Mouse (Mus musculus): Measurements from ENCODE around the gene Map2k5.
A peak's percentile ranks its signal among the peaks of the same experiment; 100 is the strongest.

Map2k5 gene

DNA sequence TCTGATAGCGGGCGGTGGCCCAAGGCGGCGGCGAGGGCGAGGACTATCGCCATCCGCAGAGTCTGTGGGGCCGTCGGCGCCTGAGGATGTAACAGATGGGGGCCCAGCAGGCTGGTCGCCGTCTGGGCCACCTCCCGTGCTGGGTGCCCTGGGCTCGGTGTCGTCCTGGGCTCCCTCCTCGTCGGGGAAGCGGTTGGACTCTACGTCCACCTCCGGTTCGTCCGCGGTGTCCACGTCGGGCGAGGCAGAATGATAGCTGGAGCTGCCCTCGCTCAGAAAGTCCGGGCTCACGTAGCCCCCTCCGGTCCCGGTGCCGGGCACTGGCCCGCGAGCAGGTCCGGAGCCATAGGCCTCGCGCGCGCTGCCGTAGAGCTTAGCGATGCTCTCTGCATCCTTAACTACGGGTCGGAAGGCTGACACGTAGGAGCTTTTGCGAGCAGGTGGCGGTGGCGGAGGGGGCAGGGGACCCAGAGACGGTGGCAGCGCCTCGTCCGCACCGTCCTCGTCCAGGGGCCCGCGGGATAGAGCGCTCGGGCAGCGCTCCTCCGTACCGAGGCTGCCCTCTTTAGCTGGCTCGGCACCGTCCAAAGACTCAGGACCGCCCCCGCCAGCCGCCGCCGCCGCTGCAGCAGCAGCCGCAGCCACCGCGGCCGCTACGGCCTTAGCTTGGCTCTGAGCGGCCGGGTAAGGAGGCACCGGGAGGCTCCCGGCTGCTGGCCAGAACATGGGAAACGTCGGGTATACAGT, 233.0 kb downstream of the Map2k5 start:
- DNase-seq = no peak

DNA sequence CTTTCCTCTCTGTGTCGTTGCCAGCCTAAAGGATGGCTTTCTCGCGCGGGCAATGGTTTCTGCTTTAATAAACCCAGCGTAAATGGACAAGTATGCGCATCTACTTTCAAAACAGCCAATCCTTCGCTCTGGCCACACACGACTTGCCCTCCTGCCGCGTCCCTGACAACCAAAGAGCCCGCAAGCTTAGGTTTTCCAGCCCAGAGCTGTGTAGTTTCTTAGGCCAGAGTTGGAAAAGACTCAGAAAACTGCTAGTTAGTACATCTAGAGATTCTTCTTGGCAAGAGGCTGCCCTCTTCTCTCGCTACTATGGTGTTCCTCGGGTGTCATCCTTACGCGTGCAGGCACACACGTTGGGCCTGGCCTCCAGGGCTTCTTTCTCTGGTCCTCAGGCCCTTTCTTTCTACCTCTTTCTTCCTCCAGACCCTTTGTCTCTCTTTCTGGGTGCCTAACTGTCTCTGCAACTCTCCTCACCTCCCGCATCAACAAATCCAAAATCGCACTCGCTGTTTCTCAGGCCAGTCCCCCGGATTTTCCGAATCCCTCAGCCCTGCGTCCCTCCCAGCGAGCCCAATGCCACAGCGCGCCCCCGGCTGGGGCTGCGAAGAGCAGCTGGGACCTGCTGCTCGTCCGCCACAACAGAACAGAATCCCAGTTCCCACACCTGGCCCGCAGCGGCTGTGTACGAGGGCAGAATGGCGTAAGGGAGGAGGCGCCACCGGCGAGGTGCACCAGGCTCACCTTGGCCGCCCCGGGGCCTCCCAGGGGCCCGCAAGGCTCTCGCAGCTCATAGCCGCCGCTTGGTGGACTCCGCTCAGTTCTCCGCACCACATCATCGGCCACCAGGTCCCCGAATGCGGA, 233.8 kb downstream of the Map2k5 start:
- DNase-seq = no peak

DNA sequence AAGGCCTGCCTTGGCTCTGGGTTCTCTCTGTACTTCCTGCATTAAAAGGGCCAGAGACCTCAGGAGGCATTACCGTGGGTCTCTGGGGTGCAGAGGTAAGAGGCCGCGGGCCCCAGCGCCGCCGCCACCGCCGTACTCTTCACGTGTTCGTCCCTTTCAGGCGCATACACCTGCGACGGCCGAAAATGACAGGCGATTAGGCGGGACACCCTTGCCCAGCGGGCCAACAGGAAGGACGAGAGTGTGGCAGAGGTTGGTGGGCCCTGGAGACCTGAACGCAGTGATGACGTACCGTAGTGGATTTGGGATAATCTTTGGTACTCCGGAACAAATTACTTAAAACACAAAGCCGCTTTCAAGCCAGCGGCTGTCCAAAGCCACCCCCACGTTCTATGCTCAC, 234.5 kb downstream of the Map2k5 start:
- DNase-seq = no peak

DNA sequence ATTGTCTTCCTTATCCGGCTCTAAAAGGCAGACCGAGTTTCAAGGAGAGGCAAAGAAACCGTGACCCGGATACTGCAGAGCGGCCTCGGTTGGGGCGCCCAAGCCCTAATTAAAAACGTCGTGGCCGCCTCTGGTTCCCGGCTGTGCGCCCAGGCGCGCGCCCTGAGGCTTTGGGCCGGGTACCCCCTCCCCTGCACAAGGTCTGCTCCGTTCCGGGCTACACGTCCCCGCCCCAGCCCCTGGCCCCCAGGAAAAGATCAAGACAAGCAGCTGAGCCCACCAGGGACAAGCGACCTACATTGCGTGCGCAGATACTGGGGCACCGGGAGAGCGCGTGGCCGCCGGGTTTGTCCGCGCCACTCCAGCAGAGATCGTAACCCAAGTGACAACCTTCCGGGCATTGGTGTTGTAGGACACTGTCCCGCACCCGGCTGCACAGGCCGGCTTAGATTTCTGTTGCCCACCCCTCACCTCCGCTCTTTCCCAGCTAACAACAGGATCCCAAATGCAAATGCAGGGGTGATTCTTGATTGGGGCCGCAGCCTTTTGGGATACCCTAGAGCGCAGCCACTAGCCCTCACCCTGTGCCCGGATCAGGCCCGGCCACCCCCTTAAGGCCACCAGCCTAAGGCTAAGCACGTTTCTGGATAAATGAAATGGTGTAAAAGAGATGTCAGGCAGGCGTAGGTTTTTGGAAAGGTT, 235.2 kb downstream of the Map2k5 start:
- no peak for DNase-seq

DNA sequence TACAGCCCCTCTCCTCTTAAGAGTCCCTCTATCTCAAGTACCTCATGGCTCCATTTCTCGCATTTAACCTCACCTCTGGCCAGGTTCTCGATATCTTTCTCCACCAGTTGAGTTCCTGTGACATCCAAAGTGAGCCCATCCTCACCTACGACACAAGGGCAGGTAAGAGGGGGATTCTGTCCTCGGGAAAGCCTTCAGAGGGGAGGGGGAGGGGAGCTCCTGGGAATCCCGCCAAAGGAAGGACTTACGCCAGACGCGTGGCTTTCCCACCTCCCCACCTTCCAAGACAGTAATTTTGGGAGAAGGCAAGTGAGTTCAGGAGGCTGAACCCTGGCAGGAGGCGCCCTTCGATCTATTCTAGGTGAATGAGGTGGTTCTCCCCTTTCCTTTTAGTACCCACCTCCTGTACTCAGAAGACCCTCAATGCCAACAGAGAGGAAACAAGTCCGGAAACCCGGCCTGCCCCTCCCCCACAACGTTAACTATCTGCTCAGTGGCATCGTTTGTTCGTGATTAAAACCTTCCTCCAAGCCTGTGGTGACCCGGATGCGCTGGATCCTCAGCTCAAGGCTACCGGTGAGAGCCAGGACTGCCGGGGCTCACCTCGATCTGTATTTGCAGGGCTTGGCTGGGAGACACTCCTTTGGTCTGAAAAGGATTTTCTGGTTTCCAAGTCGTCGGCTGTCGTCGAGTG, 235.9 kb downstream of the Map2k5 start:
- no peak for DNase-seq

DNA sequence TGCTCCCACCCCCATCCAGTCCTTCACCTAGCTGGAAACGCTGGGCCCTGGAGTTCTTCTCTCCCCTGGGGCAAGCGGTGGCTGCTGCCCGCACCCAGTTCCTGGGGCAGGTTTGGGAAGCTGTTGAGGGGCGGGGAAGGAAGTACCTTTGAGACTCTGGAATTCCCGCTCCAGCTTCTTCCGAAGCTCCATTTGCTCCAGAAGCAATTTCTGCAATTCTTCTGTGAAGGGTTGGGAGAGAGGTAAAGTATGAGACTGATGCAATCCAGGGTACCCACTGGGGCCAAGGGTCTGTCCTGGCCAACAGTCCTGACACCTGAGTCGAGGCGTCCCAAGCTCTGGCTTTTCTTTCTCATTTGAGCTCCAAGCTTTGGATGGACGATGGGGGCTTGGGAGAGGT, 237.5 kb downstream of the Map2k5 start:
- DNase-seq = no peak

DNA sequence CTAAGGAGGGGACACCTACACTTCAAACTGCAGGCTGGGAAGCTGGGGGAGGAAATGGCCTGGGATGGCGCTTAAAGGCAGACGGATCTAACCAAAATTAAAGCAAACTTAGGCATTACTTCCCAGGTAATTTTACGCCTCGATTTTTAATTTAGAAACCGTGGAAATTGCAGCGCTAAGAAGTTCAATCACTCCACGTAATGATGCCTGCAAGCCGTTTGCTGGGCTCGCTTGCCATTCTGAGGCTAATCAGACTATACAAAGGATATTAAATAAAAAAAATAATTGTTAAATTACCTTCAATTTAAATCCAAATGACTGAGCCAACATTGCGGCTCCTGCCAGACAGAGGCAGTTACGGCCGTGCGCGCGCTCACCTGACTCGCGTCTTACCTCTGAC, 238.0 kb downstream of the Map2k5 start:
- no peak for DNase-seq

DNA sequence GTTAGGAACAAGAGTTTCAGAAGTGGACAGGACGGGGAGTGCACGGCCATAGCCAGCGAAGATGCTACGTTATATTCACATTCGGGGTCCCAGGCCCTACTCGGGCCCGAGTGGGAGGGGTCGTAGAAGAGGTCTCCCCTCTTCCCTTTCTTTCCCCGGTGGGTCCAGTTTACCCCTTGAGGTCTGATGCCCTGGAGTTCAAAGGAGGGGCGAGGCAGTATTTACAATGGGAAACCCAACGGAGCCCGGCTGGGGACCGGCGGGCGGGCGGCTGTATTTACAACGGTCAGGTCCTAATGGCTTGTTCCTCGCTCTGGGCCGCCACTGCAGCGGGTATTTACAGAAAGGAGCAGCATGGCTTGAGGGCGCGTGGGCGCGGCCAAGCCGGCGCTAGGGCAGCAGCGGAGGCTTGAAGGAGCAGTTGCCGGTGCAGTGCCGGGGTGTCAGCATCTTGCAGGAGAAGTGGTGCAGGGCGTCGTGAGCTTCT, 239.2 kb downstream of the Map2k5 start:
- DNase-seq = peak in 1 of 2 experiments; percentile 9

DNA sequence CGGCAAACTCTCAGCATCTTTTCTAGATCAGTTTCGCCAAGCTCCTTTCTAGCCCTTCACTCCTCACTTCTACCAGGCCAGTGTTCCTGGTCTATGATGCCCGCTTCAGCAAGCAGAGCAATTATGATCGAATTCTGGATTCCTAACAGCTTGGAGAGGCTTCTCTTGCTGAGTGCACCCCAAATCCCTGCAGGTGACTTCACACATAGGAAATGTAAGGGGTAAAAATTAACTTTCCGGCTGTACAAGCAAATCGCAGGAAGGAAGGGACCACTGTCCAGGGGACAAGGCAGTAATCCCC, 240.1 kb downstream of the Map2k5 start:
- DNase-seq = no peak

DNA sequence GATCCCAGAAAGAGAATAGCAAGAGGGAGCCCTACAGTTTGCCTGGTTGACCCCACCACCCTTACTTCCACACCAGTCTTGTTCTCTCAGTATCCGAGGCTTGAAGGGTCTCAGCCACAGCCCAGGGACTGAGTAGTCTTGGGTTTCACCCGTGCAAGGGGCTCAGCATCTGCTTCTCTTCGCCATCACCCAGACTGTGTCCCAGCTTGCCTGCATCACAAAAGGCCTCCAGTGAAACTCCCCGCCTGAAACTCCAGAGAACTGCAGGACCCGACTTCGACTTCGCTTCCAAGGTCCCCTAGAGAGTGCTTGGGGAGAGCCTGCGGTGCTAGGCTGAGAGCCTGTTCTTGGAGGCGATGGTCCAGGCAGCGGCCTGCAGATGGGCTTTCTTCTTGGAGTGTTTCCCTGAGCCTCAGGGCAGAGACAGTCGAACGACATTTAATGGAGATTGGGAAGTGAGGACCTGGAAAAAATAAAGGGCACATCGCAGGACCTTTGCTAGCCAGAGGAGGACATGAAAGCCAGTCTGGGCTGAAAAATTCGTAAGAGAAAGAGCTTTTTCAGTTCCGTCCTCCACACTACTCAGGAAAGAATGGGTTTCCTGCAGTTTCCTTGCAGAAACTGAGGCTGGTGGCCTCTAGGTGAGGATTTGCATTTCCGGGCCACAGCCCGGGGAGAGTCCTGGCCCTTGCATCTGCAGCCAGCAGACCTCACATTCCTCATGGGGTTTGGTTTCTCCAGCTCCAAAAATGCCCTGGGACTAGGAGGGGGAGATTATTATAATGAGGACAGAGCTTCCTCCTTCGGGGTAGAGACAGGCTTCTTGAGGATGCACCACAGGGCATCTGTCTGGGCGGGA, 240.7 kb downstream of the Map2k5 start:
- DNase-seq = no peak

DNA sequence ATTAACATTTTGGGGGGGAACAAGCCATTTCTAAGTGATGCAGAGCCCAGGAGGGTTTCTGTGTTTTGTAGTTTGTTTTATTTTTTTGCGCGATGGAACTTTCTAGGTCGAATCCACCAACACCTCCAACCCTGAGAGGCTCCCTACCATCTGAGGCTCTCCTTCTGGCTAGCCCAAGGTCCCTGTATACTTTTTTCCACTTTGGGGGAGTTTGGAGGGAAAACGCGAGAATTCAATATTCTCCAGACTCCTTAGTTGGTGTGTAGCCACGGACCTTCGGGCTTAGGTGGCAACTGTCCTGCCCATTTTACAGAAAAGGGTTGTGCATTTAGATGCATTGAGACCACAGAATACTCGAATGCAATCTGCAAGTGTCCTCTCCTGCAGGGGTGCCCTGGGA, 241.5 kb downstream of the Map2k5 start:
- DNase-seq = no peak

DNA sequence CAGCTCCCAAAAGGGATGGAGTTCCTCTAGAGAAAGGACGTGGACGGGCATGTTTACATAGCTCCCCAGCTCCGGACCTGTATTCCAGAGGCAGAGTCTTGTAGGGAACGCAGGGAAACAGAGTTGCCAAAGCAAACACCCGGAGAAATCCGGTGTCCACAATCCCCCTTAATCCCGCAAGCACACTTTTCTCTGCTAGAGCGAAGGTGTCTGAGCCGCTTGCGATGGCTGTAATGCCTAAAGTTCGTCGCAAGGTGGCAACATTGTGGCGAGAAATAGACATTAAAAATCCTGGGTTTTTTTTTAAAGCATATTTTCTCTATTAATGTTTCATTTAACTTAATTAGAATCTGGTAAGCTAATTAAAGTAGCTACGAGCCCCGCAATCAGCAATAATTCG, 241.9 kb downstream of the Map2k5 start:
- DNase-seq = peak; percentile 47 to 52

DNA sequence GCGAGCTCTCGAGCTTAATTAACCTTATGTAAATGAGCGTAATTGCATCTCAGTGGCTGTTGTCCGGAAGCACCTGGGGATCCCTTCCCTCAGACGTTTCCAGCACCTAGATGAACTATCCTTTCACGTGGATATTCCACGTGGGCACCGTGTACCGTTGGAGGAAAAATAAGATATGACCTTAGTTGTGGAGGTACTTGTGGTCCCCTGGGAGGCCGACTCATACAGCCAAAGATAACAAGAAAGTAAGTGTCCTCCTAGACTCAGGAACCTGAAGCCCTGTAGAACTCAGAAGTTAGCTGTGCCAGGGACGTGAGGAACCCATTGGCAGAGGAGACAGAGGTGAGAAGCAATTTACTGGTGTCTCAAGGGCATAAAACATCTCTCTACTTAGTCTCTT, 242.3 kb downstream of the Map2k5 start:
- DNase-seq = no peak

DNA sequence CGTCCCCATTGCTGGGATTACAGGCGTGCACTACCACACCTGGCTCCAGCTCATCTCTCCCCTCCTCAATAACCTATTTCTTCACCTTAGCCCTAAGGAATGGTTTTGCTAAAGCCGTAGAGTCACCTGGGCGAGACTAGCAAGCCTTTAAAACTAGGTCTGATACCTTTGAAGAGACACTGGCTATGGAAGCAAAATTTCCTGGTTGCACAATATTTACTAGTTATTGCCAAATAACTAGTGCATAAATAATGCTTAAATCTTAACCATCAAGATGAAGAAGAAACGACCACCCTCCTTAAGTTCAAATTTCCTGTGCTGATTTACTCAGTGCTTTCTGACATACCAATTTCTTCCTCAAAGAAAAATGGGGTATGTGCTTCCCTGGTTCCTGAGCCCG, 244.0 kb downstream of the Map2k5 start:
- DNase-seq = no peak

DNA sequence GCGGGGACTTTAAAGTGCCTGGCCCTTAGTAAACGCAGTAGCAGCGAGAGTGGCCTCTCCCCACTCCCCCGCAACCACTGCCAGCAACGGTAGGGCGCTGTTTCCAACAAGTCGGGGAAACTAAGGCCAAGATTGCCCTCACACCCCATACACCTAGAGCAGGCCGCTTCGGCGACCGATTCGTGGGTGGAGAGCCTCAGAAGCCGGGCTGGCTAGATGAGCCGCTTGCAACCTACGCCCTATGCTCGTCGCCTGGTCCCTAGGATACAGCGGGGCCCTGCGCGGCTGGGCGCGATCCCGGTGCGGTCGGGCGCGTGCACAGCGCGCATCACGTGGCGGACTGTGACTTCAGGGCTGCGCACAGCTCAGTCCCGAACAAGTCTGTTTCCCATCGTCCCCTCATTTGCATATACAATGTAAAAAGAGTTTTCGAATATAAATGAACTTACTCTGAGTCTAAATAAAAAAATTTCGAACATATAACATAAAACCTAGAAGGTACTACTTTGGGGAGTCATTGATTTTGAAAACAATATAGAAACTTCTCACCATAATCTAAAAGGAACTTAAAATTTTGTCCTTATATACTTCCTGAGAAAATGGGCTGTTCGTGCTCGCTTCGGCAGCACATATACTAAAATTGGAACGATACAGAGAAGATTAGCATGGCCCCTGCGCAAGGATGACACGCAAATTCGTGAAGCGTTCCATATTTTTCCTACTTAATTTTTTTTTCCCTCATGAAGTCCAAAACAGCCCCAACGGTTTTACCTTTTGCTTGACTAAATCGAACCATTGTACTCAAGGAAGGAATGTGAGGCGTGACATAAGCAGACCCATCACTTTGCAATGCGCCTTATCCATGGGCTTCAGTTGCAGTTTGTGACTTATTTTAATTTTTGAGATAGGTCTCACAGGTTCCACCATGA, 244.8 kb downstream of the Map2k5 start:
- peak; percentile 95 to 96 for DNase-seq

DNA sequence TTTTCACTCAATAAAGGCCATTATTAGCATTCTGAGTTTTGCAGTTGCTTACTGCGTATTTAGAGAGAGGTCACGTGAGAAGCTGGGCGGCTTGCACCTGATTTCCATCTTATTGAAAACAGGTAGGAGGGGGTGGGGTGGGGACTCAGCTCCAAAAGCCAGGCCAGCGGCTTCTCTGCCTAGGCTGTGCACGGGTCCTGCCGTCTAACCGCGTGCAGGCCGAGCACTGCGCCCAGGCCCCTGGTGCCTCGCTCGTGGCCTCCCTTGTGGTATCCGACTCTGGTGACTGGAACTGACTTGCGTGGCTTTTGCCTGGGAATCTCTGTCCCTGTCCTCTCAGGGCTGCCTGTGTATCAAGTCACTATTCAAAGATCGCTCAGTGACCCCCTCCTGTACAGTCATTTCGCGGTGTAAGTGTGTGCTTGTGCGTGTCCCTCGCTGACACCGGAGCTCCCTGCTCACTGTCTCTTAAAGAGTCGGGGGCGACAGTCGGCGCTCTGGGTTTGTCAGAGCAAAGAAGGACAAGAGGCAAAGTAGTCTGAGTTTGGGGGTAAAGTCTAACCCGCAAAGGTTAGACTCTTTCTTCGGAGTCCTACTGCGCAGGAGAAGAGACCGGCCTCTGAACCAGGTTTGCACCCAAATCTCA, 245.6 kb downstream of the Map2k5 start:
- DNase-seq = peak; percentile 39 to 46

DNA sequence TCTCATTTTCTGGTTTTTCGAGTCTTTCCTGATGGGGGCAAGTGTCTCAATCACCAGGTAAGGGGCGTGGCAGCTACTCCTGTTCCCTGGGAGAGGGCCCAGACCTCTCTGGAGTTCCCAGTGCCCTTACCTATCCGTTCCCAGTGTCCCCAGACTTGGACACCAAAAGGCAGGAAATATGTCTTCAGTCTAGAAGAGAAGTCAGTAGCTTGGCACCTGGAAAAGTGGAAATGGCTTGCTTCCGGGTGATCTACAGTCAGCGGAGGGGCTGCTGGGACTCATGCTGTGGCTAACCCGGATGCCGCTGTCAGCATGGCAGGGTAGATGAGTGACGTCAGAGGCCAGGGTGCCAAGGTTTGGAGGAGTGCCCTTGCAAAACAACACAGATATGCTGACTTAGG, 248.1 kb downstream of the Map2k5 start:
- peak; percentile 77 to 87 for DNase-seq

DNA sequence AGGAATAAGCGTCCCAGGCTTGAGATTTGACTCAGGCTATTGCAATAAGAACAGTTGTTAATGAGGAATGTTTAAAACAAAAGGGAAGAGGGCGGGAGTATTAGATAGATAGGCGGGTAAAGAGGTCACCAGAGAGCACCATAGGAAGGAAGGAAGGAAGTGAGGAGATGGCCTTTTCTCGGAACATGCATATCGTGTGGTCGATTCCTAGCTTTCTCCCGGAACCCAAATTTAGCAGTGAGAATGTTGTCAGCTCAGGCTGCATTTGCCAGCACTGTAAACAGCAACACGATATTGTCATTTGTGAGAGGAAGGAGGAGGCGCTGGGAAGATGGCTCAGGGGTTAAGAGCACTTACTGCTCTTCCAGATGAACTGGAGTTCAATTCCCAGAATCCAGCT, 253.2 kb downstream of the Map2k5 start:
- no peak for DNase-seq

DNA sequence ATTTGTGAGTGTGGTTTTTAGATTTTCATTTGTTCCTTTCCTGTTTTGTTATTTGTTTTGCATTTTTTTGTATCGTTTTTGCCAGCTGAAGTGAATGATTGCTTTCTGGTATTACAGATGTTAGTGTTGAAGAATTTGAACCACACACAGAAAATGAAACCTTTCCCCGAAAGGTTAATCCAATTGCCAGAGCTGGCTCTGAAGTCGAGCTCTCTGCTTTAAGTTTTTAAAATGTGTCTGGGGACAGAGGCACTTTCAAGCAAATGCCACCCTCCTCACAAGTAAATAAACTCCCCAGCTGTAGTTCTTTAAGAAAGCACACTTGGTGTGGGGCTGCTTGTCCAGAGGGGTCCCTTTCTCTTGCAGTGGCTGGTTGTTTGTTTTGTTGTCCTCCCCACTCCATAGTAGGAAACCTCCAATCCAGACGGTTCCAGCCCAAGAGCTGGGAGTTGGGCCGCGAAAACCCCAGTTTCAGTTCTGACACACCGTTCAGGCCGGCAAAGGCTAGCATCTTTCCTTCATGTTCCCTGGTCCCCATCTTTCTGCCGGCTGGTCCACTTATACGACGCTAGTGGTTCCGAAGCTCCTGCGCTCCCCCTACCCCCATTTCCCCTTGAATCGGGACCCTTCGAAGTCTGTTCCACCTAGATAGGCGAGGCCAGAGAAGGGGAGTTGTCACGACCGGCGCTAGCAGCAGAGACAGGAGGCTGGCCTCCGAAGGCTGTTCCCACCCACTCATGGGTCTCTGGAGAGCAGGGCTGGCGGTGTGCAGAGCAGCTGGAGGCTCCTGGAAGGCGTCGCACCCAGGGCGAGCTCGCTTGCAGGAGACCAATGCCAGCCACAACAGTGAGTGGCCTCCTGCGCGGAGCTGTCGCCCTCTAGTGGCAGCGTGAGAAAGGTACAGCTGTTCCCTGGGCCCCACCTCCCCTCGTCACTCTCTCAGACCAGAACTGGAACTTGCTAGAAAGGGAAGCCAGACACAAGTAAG, 254.0 kb downstream of the Map2k5 start:
- peak; percentile 92 to 93 for DNase-seq
